Mouse (Mus musculus) liver, embryonic 12.5 days (tissue): ENCODE measurements around the gene Dand5. TPM values are rescaled to one million over a fixed set of nuclear protein-coding genes. Genes with fewer than 3 reads are reported as not detected.

Experiments used
- ATAC-seq: fragments of 200-750 bp; cut with Nextera tagmentation; 2 replicates; pipeline ENCODE4 v1.8.0; 2017; ENCODE audit warnings: moderate number of reproducible peaks, mild to moderate bottlenecking, moderate library complexity
- H3K27ac ChIP-seq: fragments of 300-500 bp; sonication (generic); 2 replicates; pipeline ENCODE4 v1.5.1; 2016; ENCODE audit warnings: mild to moderate bottlenecking
- H3K27me3 ChIP-seq: fragments of 300-500 bp; sonication (generic); replicated peaks from 2 replicates; pipeline ENCODE4 v1.6.1; 2016; ENCODE audit warnings: mild to moderate bottlenecking, moderate library complexity
- H3K36me3 ChIP-seq: fragments of 300-500 bp; sonication (generic); 2 replicates; pipeline ENCODE4 v1.6.1; 2016; ENCODE audit warnings: mild to moderate bottlenecking, moderate library complexity
- H3K4me1 ChIP-seq: fragments of 300-500 bp; sonication (generic); 2 replicates; pipeline ENCODE4 v1.6.1; 2016
- H3K4me2 ChIP-seq: fragments of 300-500 bp; sonication (generic); 2 replicates; pipeline ENCODE4 v1.6.1; 2016; ENCODE audit warnings: mild to moderate bottlenecking, moderate library complexity
- H3K4me3 ChIP-seq: fragments of 300-500 bp; sonication (generic); 2 replicates; pipeline ENCODE4 v1.5.1; 2016; ENCODE audit warnings: mild to moderate bottlenecking, moderate library complexity
- H3K9ac ChIP-seq: fragments of 300-500 bp; sonication (generic); 2 replicates; pipeline ENCODE4 v1.6.1; 2016; ENCODE audit warnings: mild to moderate bottlenecking, moderate library complexity
- H3K9me3 ChIP-seq: fragments of 300-500 bp; sonication (generic); replicated peaks from 2 replicates; pipeline ENCODE4 v1.6.1; 2016; ENCODE audit warnings: mild to moderate bottlenecking, moderate library complexity
- WGBS: fragments of 180-500 bp; shearing (Covaris S2); methylation state at CpG from one replicate; pipeline ENCODE4 v1.1.7; 2016; ENCODE audit not compliant: insufficient replicate concordance; 5-methylcytosine and 5-hydroxymethylcytosine counted together
- polyA plus RNA-seq: library from polyadenylated mRNA; unstranded; fragments of >200 nt; fragmentation: Nextera tagmentation; extraction: Ambion mirVana; gene quantifications from 2 replicates; pipeline ENCODE4 v1.2.1, GENCODE M21; 2016

Dand5 gene
- polyA plus RNA-seq, 1 experiment from 2014 or later = 4.3 TPM

DNA sequence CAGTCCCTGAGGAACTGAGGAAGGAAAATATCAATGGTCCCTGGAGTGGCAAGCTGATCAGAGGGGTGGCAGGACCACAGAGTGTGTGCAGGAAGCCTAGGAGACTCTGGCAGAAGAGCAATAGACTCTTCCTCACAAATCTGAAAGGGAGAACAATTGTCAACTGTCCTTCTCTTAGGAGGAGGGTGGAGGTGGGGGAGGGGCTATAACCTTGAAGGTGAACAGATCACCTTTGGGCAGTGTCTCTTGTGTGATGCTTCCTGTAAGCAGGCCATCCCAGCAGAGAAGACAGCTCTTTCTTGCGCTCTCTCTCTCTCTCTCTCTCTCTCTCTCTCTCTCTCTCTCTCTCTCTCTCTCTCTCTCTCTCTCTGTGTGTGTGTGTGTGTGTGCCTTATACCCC is 46.1 kb downstream of the Dand5 start:
- H3K36me3 ChIP-seq = no peaks in the 10 kb centered on the region
- ATAC-seq = no peak
- no peak overlapping the region for H3K27ac ChIP-seq
- H3K4me2 ChIP-seq = no peak overlapping the region
- H3K9ac ChIP-seq = no peak overlapping the region
- H3K4me3 ChIP-seq = no peak overlapping the region
- no peaks in the 10 kb centered on the region for H3K9me3 ChIP-seq
- peaks cover 21% of the 10 kb centered on the region; the same call in 1 of the 2 replicates for H3K4me1 ChIP-seq
- WGBS = no CpG with 5 or more reads among the region's 1 CpGs
- H3K27me3 ChIP-seq = peaks cover 100% of the 10 kb centered on the region

DNA sequence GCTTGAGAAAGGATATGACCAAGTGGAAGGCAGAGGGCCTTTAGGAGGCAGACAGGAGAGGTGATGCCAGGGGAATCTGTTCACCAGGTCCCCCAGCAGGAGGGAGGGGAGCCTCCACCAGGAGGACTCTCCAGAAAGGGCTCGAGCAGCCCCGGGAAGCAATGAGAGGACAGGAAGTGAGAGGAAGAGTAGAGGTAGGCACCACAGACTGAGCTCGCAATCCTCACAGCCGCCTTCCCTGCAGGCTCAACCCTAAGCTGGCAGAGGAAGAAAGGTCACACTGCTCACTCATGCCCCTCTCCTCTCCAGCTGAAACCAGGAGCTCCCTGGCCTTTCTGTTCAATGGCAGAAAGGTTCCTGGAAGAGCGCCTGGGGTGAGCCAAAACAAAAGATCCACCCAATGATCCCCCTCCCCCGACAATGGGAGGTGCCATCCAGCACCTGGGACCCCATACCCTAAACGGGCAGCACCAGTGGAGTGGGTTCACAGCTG is 47.0 kb downstream of the Dand5 start:
- Histone ChIP-seq H3K4me3 (no peak overlapping the region), H3K27me3 (peaks cover 100% of the 10 kb centered on the region), H3K27ac (no peak overlapping the region), H3K9ac (no peak overlapping the region), H3K36me3 (no peaks in the 10 kb centered on the region), H3K4me1 (peaks cover 24% of the 10 kb centered on the region), H3K4me2 (no peak overlapping the region), H3K9me3 (no peaks in the 10 kb centered on the region)
- 11% methylated on average over 7 of the region's 7 CpGs for WGBS
- ATAC-seq = no peak

DNA sequence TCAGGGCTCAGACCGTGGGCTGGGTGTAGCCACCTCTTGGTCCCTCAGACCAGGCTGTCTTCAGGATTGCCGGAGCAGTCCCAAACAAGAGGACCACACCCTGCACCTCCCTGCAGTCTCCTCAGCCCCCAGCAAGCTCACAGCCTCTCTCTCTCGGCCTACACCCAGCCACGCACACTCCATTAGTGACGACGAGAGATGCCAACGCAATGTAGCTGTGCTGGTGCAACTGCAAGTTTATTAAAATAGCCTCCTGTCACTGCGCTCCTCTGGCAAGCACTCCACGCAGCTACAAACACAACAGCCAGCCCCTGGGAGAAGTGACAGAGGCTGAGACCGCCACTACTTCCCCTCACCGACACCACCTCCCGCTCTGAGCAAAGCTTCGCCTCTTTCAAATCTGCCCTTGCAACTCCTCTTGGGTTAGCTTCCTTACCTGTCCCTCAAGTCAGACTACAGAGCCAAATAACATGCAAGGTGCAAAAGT is 47.5 kb downstream of the Dand5 start:
- Histone ChIP-seq H3K4me1 (peaks cover 24% of the 10 kb centered on the region), H3K4me3 (no peak overlapping the region), H3K27ac (no peak overlapping the region), H3K9me3 (no peaks in the 10 kb centered on the region), H3K36me3 (no peaks in the 10 kb centered on the region), H3K4me2 (no peak overlapping the region), H3K9ac (no peak overlapping the region), H3K27me3 (peaks cover 100% of the 10 kb centered on the region)
- no peak for ATAC-seq
- 8% methylated on average over 13 of the region's 13 CpGs for WGBS

DNA sequence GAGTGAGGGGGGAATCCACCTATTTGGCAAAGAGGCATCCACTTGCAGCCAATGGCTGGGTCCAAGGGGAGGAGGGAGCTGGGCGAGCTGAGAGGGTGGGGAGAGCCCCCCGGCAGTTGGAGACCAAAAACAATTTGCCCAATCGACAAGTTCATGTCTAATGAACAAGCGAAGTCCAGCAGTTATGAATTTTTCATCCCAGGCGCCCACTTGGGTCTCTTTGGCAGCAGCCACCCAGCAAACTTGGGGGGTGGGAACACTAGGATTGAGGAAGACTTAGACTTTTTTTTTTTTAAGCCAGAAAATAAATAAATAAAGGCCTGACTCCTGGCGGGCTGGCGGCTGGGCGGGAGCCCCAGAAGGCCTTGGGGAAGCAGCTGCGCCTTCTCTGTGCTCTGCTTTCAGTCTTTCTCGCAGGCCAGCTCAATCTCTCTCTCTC is 48.1 kb downstream of the Dand5 start:
- WGBS = 6% methylated on average over 10 of the region's 10 CpGs
- H3K4me2 ChIP-seq = no peak overlapping the region
- no peak for ATAC-seq
- H3K36me3 ChIP-seq = no peaks in the 10 kb centered on the region
- H3K9ac ChIP-seq = no peak overlapping the region
- H3K27ac ChIP-seq = no peak overlapping the region
- no peak overlapping the region for H3K4me3 ChIP-seq
- no peaks in the 10 kb centered on the region for H3K9me3 ChIP-seq
- H3K4me1 ChIP-seq = peaks cover 24% of the 10 kb centered on the region
- peaks cover 100% of the 10 kb centered on the region for H3K27me3 ChIP-seq

DNA sequence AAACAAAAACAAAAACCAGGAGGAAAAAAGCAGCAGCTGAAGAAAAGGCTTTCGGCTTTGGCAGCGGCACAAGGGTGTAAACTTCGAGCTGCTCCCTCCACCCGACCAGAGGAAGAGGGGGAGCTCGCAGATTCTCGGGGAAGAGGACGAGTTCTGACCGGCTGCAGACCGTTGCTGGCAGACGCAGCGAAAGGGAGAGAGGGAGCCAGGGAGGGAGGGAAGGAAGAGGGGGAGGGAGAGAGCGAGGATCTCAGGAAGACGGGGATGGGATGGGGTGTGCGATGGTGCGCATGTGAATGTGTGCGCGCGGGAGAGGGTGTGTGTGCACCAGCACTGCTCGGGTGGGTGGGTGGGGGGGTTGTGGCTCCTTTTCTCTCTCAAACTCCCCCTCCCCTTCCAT is 48.8 kb downstream of the Dand5 start:
- no peak for ATAC-seq
- peak overlapping the region; percentile 3; the same call in 1 of the 2 replicates for H3K4me3 ChIP-seq
- peaks cover 100% of the 10 kb centered on the region for H3K27me3 ChIP-seq
- H3K9me3 ChIP-seq = no peaks in the 10 kb centered on the region
- peak overlapping the region; percentile 37 for H3K4me2 ChIP-seq
- no peak overlapping the region for H3K27ac ChIP-seq
- peaks cover 24% of the 10 kb centered on the region for H3K4me1 ChIP-seq
- WGBS = under 1% methylated on average over 19 of the region's 19 CpGs
- H3K36me3 ChIP-seq = no peaks in the 10 kb centered on the region
- H3K9ac ChIP-seq = no peak overlapping the region

DNA sequence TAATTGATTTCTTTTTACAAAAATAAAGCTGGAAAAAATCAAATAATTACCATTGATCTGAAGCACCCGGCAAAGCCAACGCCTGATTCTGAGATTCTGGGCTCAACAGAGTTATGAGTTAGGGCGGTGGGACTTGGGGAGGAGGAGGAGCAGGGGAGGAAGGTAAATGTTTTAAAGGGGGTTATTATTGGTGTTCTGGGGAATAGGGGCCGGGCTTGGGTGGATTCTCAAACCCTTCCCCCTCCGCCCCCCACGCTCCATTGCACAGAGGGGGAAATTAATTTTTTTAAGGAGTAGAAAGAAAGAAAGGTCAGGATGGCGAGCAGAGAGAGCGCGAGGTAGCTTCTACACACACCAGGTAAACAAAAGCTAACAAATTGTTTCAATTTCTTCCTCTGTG is 49.3 kb downstream of the Dand5 start:
- 4% methylated on average over 9 of the region's 9 CpGs for WGBS
- Histone ChIP-seq H3K27ac (no peak overlapping the region), H3K27me3 (peaks cover 100% of the 10 kb centered on the region), H3K9me3 (no peaks in the 10 kb centered on the region), H3K4me1 (peaks cover 24% of the 10 kb centered on the region), H3K4me2 (peak overlapping the region; percentile 37), H3K36me3 (no peaks in the 10 kb centered on the region), H3K9ac (no peak overlapping the region), H3K4me3 (peak overlapping the region; percentile 3; the same call in 1 of the 2 replicates)
- ATAC-seq = no peak

DNA sequence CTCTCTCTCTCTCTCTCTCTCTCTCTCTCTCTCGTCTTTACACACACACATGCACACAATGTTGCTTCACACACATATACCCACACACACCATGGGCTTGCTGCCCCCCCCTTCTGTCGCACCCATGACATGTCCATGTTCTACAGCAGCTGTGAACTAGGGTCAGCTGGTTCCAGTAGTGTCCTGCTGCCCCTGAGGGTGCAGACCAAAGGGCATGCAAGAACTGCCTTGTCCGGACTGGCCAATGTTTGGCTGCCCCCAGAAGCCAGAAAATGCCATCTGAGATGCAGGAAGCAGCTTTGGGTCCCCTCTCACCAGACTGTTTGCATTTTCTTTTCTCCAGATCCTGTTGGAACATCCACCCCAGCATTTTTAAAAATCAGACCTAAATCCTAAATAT is 50.0 kb downstream of the Dand5 start:
- Histone ChIP-seq H3K4me1 (peaks cover 24% of the 10 kb centered on the region), H3K4me2 (no peak overlapping the region), H3K4me3 (no peak overlapping the region), H3K9me3 (no peaks in the 10 kb centered on the region), H3K27ac (no peak overlapping the region), H3K36me3 (no peaks in the 10 kb centered on the region), H3K9ac (no peak overlapping the region), H3K27me3 (peaks cover 99% of the 10 kb centered on the region)
- no peak for ATAC-seq
- WGBS = 8% methylated on average over 3 of the region's 3 CpGs

DNA sequence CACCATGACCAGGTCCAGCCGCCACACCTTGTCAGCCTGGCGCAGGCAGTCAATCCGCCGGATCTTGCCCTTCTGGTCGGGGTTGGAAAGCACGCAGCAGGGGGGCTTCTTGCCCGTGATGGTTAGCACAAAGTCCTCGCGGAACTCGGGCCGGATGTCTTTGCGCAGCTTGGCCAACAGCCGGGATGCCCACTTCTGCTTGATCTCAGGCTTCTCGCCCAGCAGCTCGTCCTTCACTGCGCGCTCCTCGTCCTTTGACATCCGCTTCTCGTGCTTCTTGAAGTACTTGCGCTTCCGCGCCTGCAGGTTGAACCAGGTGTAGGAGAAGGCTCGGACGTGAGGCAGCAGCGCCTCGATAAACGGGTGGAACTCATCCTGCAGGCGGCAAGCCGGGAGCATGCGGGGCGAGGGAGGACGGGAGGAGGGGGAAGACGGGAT is 50.7 kb downstream of the Dand5 start:
- H3K4me2 ChIP-seq = peak overlapping the region; percentile 5; the same call in 1 of the 2 replicates
- no peak overlapping the region for H3K9ac ChIP-seq
- H3K4me3 ChIP-seq = no peak overlapping the region
- H3K9me3 ChIP-seq = no peaks in the 10 kb centered on the region
- H3K27me3 ChIP-seq = peaks cover 99% of the 10 kb centered on the region
- no peaks in the 10 kb centered on the region for H3K36me3 ChIP-seq
- 6% methylated on average over 34 of the region's 34 CpGs for WGBS
- H3K4me1 ChIP-seq = peaks cover 24% of the 10 kb centered on the region
- H3K27ac ChIP-seq = no peak overlapping the region
- no peak for ATAC-seq

DNA sequence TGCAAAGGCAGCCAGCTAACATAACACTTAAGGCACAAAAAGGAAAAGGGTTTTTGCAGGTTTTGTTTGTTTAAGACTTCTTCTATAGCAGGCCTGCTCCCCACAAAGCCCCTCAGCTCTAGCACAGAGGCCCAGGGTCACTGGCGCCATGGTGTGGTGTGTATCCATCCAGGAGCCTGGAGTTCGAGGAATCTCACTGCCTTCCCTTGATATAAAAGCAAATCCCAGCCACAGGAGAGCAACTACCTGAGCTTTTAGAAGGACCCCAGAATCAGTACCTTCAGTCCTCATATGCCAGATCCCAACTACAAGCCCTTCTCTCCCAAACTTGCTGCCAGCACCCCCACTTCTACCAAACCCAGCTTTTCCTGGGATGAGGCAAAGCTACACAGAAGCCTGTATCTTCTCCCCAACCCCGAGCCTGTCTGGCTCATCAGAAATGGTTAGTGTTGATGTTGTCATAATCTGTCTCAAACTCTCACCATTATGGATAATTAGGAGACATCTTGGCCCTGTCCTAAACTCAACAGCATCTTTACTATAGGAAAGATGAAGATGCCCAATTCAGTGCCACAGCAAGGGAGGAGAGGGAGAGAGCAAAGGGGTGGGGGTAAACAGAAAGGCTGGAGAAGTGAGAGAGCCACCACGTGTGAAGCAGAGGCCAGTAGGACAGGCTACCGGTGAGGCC is 51.5 kb downstream of the Dand5 start:
- no peak for ATAC-seq
- H3K4me1 ChIP-seq = peaks cover 24% of the 10 kb centered on the region
- peaks cover 99% of the 10 kb centered on the region for H3K27me3 ChIP-seq
- H3K9ac ChIP-seq = no peak overlapping the region
- H3K36me3 ChIP-seq = no peaks in the 10 kb centered on the region
- H3K4me2 ChIP-seq = no peak overlapping the region
- H3K4me3 ChIP-seq = no peak overlapping the region
- 41% methylated on average over 5 of the region's 5 CpGs for WGBS
- no peak overlapping the region for H3K27ac ChIP-seq
- H3K9me3 ChIP-seq = no peaks in the 10 kb centered on the region

DNA sequence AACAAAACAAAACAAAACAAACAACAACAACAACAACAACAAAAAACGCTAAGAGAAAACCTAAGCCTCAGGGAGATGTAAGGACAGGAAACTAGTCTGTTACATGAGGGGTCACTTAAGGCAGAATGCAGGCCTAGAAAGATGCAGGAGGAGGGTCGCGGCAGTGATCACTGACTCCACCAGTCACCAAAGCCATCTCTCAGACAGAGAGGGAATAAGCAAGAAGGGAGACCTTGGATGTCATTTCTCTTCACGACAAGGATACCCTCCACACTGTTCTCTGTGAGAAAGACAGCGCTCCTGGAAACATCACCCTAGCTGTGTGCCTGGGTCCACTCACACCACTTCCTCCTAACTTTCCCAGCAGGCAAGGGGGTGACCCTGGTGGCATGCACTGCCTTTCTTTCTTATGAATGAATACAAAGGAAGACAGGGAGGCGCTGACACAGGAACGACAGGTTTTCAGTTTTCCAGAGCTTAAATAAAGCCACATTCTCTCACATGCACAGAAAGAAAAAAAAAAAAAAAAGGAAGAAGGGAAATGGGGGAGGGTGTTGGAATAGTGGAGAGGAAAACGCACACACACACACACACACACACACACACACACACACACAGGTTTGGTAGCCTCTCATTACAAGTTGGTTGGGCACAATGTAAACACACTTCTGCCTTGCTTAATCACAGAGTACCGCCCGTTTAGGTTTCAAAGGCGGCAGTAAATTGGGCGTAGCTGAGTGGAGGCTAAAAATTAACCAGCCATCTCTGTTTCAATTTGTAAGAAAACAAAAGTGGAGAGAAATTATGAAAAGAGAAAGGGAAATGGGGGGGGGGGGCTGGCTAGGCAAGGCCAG is 52.3 kb downstream of the Dand5 start:
- Histone ChIP-seq H3K9ac (no peak overlapping the region), H3K9me3 (no peaks in the 10 kb centered on the region), H3K4me1 (peaks cover 21% of the 10 kb centered on the region), H3K36me3 (no peaks in the 10 kb centered on the region), H3K27me3 (peaks cover 98% of the 10 kb centered on the region), H3K27ac (no peak overlapping the region), H3K4me3 (no peak overlapping the region), H3K4me2 (no peak overlapping the region)
- no peak for ATAC-seq
- 41% methylated on average over 12 of the region's 12 CpGs for WGBS

DNA sequence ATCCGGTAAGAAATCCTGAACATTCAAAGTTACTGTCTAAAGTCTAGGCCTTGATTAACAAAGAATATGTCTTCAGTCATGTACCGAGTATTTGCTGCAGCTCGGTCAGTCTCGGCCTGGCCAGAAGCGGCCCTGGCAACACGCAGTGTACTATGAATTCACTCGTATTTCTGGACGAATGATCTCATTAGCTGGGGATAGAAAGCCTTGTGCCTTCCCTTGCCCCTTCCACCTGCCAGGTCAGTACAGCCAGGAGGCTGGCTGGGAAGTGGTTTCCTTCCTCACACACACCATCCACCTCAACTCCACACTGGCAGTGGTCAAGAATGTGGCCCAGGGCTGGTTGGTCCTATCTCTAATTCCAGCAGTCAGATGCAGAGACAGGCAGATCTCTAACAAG is 53.3 kb downstream of the Dand5 start:
- Histone ChIP-seq H3K27me3 (peaks cover 98% of the 10 kb centered on the region), H3K9ac (no peak overlapping the region), H3K4me2 (no peak overlapping the region), H3K36me3 (no peaks in the 10 kb centered on the region), H3K9me3 (no peaks in the 10 kb centered on the region), H3K4me3 (no peak overlapping the region), H3K4me1 (peaks cover 15% of the 10 kb centered on the region), H3K27ac (no peak overlapping the region)
- ATAC-seq = no peak
- WGBS = 84% methylated on average over 8 of the region's 8 CpGs
